Mouse (Mus musculus): ENCODE results near the gene Eif4g1. TPM values are rescaled to one million over a fixed set of nuclear protein-coding genes. Genes with fewer than 3 reads are reported as not detected.

Gene Eif4g1
- total and polyA plus RNA-seq, 3 experiments: 403 to 519 (median 473) TPM

DNA sequence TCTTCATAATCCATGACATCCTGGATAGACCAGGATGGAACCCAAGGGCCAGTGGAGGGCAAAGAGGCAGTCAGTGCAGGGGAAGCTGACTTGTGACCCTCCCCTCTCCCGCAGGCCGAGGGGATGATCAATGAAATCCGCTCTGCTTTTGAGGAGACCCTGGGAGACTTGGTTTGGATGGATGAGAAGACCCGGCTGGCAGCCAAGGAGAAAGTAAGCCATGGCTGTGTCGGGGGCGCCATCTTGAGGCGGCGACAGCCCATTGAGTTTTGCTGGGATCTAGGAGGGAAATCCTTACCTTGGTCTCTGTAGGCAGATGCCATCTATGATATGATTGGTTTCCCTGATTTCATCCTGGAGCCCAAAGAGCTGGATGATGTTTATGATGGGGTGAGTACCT lies 26.0 kb upstream of the Eif4g1 start:
- H3K4me2 ChIP-seq (ENCODE audit: insufficient read depth, low read depth, poor library complexity, severe bottlenecking): peak overlapping the region; percentile 41; the same call in 1 of the 2 replicates
- H3K9ac ChIP-seq (ENCODE audit: insufficient read depth, low read depth): peak overlapping the region; percentile 15; the same call in 1 of the 2 replicates
- TF ChIP-seq SIN3A (IDR thresholded peaks at IDR 0.05; ENCODE audit: low read length) (0 out of 2 replicates have a peak, but pooled peaks have one; percentile 31), NRF1 (IDR thresholded peaks at IDR 0.05; ENCODE audit: low read depth, low read length) (peak; percentile 36; the same call in 1 of the 2 replicates), EP300 (IDR thresholded peaks at IDR 0.05; ENCODE audit: low read length) (no peak), IRF4 (IDR thresholded peaks at IDR 0.05; ENCODE audit: low read depth, low read length) (peak; percentile 43; the same call in 1 of the 2 replicates), TCF12 (IDR thresholded peaks at IDR 0.05; ENCODE audit: low read depth, low read length) (peak; percentile 40; the same call in 1 of the 2 replicates), MEF2A (IDR thresholded peaks at IDR 0.05; ENCODE audit: borderline replicate concordance, low read depth, low read length) (peak; percentile 43; the same call in 1 of the 2 replicates), RCOR1 (conservative IDR thresholded peaks at IDR 0.05; ENCODE audit: low read depth, low read length) (0 out of 2 replicates have a peak, but pooled peaks have one; percentile 9), MXI1 (IDR thresholded peaks at IDR 0.05; ENCODE audit: low read depth, low read length) (0 out of 2 replicates have a peak, but pooled peaks have one; percentile 11), ZKSCAN1 (IDR thresholded peaks at IDR 0.05; ENCODE audit: borderline replicate concordance, low read depth, low read length) (no peak), UBTF (IDR thresholded peaks at IDR 0.05; ENCODE audit: low read depth, low read length) (no peak), RAD21 (IDR thresholded peaks at IDR 0.05; ENCODE audit: low read depth, low read length) (peak; percentile 100), MAX (IDR thresholded peaks at IDR 0.05; ENCODE audit: low read length) (no peak), ETS1 (conservative IDR thresholded peaks at IDR 0.05; ENCODE audit: low read depth, low read length) (no peak), JUN (IDR thresholded peaks at IDR 0.05; ENCODE audit: insufficient read depth, low read depth, low read length) (no peak), MYC (IDR thresholded peaks at IDR 0.05; ENCODE audit: low read depth, low read length) (0 out of 2 replicates have a peak, but pooled peaks have one; percentile 21), CTCF (conservative IDR thresholded peaks at IDR 0.05 in 1 of 2, IDR thresholded peaks at IDR 0.05 in 1 of 2; ENCODE audit: low read depth in 2 of 2, low read length in 2 of 2) (peak; percentile 34 to 98; a peak in 2 of 4 replicates), SMC3 (IDR thresholded peaks at IDR 0.05; ENCODE audit: low read depth, low read length) (peak; percentile 89), NELFE (IDR thresholded peaks at IDR 0.05; ENCODE audit: low read depth, low read length) (peak; percentile 41; the same call in 1 of the 2 replicates), MAFK (IDR thresholded peaks at IDR 0.05; ENCODE audit: insufficient replicate concordance, low read length) (no peak), POLR2AphosphoS2 (IDR thresholded peaks at IDR 0.05; ENCODE audit: low read depth, low read length) (no peak), JUND (conservative IDR thresholded peaks at IDR 0.05; ENCODE audit: low read depth, low read length) (no peak), POLR2A (IDR thresholded peaks at IDR 0.05; ENCODE audit: low read depth, low read length) (no peak), PAX5 (IDR thresholded peaks at IDR 0.05; ENCODE audit: low read length) (no peak), ZC3H11A (IDR thresholded peaks at IDR 0.05; ENCODE audit: low read depth, low read length) (peak; percentile 82)
- DNase-seq (ENCODE audit: extremely low read depth): peak; percentile 64
- no peaks in the 10 kb centered on the region for H3K79me2 ChIP-seq (replicated peaks; ENCODE audit: control insufficient read depth, extremely low read depth, insufficient read depth, poor library complexity, severe bottlenecking)
- peaks cover 3 to 15% of the 10 kb centered on the region in 2 experiments for H3K4me1 ChIP-seq (ENCODE audit: control insufficient read depth in 1 of 2, insufficient read depth in 2 of 2)
- H3K4me3 ChIP-seq (replicated peaks in 1 of 3; ENCODE audit: low read depth in 2 of 3, low read length in 2 of 3, poor library complexity in 1 of 3): no peak overlapping the region
- H3K27ac ChIP-seq (ENCODE audit: insufficient read depth, low read depth): no peak overlapping the region
- H3K36me3 ChIP-seq (replicated peaks in 1 of 2; ENCODE audit: control insufficient read depth in 1 of 2, insufficient read depth in 1 of 2, low read length in 1 of 2): no peaks in the 10 kb centered on the region
- in situ Hi-C loops (cut with MboI; ENCODE audit: low pct_ligation_motif_present, low pct_unique_long_range_greater_than_20kb, low sequenced_read_pairs): loop anchor here (10.0 kb wide), 1 partner anchor 137 kb away; no protein-coding TSS in a partner anchor
- no peaks in the 10 kb centered on the region for H3K9me3 ChIP-seq (replicated peaks; ENCODE audit: low read length)
- no peaks in the 10 kb centered on the region for H3K27me3 ChIP-seq (replicated peaks)
- dilution Hi-C loops (cut with MboI; ENCODE audit: extremely low pct_ligation_motif_present, extremely low pct_unique_long_range_greater_than_20kb, low sequenced_read_pairs): no loop called here

Data from CH12.LX (cell line).